Mouse (Mus musculus) left cerebral cortex, postnatal 14 days (tissue): ENCODE results near the gene Tbc1d21. TPM values are rescaled to one million over a fixed set of nuclear protein-coding genes. Genes with fewer than 3 reads are reported as not detected.

Experiments
- DNase-seq, 2 experiments: peaks; one replicate each; pipeline ENCODE4 v3.0.0; 2021 to 2022; ENCODE audit warnings: low spot score in 2 of 2, mixed read lengths in 1 of 2
- intact Hi-C: fragments of 180-260 bp; cut with DNase I; formaldehyde crosslinking; loops from one replicate; pipeline ENCODE4 v1.15.1; 2025
- long read RNA-seq, 2 experiments: library from polyadenylated mRNA; stranded (forward); transcript quantifications; one replicate each; pipeline ENCODE4 v2.0.0; 2021
- total RNA-seq, 2 experiments: library from RNA; stranded (reverse); gene quantifications; 2 replicates each; pipeline ENCODE4 v1.2.3; 2021

The Tbc1d21 gene
- total RNA-seq: not detected
- long read RNA-seq, experiment 1: 0 reads
- long read RNA-seq, experiment 2: 0 reads

GRCm38 (mm10) chr9:58370355-58370754 is at the start of gene Tbc1d21:
TSS of gene Tbc1d21 (minus strand) at chr9:58370455.
- no peak for DNase-seq
- intact Hi-C loops: no loop called here

DNA sequence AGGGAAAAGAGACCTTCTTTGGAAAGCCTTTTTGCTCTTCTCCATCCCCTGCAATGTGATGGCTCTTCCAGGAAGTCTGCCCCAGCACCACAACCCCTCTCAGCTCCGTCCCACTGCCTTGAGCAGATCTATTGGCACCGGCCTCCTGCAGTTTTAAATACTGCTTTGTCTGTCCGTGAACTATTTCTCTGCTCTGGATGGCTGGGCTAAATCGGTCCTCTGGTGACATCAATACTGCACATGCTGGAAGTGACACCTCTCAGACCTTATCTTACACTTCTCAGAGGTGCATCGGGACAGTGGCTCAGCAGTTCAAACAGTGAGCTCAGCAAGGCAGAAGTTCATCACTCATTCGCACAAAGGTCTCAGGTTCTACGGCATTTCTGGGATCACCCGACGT is 41.3 kb upstream of the Tbc1d21 start:
- no peak for DNase-seq
- intact Hi-C loops: no loop called here

GRCm38 (mm10) chr9:58410057-58410735 is 39.9 kb upstream of the Tbc1d21 start:
- DNase-seq: no peak

GRCm38 (mm10) chr9:58409247-58409646 is 39.0 kb upstream of the Tbc1d21 start:
- peak; percentile 13 to 16 for DNase-seq
- intact Hi-C loops: no loop called here

More at GRCm38 (mm10) chr9:58410057-58410735, 39.9 kb upstream of the Tbc1d21 start:
- intact Hi-C loops: no loop called here

GRCm38 (mm10) chr9:58404412-58404811 is 34.2 kb upstream of the Tbc1d21 start:
- intact Hi-C loops: no loop called here
- no peak for DNase-seq

DNA sequence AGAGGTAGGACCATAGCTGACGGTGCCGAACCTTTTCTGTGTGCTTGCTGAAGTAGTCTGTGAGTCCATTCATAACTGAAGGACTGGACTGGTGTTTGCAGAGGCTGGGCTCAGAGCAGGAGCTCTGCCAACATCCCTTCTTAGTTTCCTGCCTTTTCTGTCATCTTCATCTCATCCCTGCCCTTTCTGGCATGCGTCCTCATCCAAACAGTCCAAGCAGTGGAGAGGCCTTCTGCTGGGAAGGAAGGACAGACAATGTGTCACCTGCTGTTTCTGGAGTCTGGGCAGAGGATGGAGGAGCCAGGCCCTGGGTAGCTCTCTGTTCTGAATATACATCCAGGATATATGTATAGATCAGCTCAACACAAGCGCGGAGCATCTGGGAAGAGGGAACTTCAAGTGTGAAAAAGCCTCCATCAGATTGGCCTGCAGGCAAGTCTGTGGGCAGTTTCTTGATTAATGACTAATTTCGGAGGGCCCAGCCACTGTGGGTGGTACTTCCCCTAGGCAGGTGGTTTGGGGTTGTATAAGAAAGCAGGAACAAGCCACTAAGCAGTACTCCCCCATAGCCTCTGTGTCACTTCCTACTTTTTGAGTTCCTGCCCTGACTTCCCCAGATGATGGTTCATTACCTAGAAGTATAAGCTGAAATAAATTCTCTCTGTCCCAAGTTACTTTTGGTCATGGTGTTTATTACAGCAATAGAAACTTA is 31.3 kb upstream of the Tbc1d21 start:
- intact Hi-C loops: no loop called here
- no peak for DNase-seq

DNA sequence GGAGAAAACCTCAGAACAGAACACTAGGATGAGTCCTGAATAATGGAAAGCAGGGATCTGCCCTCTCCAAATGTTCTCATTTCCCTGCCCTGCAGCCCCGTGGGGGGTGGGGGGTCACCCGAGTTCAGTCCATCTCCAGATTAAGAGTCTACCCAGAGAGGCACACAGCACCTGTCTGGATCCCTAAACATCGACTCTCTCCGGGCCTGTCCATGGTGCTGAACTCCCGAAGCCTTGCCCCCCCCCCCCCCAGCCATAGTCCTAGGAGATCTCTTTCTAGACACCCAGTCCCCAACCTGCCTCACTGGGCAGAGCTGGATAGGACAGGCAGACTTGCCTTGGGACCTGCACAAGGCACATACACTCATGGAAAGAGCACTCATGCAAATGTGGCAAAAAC is 29.4 kb upstream of the Tbc1d21 start:
- no peak for DNase-seq
- intact Hi-C loops: no loop called here

DNA sequence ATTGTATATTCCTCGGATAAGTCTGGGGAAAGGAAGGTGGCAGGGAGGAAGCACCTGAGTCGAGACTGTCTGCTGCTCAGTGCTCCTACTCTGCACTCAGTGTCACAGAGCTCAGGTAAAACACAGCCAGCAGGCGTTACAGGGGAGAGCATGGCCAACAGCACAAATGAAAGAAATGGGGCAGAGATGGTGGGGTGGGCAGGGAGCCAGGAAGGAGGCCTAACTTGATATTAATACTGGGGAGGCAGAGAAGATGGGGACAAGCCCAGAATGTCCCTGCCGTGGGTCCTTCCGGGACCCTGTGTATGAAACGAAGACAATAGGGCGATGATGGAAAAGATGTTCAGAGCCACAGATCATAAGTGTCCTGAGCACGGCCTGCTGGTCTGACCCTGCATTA is 24.4 kb upstream of the Tbc1d21 start:
- intact Hi-C loops: no loop called here
- no peak for DNase-seq

DNA sequence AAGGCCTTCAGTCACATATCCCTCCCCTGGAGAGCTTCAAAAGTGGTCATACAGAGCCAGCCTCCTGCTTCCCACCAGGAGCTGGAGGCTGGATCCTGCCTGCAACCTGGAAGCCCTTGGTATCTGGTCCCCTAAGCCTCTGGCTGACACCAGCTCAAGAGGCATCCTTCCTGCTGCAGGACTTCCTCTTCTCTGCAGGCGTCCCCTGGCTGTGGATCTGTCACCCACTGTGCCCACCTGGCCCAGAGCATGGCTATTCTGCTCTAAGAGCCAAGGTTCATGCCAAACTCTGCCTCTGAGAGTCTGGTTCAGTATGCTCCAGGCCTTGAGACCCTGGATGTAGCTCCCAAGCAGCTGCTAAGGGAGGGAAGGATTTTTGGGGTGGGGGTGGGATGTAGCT is 23.6 kb upstream of the Tbc1d21 start:
- intact Hi-C loops: no loop called here
- no peak for DNase-seq

DNA sequence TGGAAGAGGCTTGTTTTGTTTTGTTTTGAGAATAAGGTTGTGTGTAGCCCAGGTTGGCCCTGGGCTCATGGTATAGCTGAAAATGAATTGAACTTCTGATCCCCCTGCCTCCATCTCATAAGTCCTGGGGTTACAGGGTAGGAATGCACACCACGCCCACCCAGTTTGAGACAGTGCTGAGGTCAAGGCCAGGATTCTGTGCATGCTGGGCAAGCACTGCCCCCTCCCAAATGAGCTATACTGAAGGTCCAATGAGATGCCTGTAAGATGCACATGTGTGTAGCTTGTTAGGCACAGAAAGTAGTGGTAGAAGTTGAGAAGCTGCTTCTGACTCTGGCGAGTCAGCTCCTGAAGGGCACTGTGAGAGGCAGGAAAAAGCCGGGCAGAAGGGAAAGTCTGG is 18.1 kb upstream of the Tbc1d21 start:
- DNase-seq: no peak

DNA sequence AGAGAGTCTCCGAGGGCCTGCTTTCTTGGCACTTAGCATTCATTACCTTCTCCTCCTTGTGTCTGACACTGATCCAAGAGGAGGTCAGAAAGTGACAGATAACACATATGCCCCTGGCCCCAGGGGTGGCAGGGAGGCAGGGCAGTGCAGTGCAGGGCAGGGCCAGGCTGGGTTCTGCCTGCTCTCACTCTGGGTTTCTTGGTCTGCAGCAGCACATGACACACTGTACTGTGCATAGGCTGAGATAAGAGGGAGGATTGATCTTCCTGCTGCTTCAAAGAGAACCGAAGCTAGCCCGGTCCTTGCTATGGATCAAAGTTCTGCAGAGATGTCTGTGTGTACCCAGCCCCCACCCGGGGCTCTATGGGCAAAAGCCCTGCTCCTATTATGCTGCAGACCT is 8.6 kb upstream of the Tbc1d21 start:
- intact Hi-C loops: no loop called here
- no peak for DNase-seq

More for the DNA sequence above, 18.1 kb upstream of the Tbc1d21 start:
- intact Hi-C loops: no loop called here

- peak; percentile 31 to 72 for DNase-seq
- intact Hi-C loops: no loop called here
These were observed 3.7 kb upstream of the Tbc1d21 start for GRCm38 (mm10) chr9:58373912-58374431.

DNA sequence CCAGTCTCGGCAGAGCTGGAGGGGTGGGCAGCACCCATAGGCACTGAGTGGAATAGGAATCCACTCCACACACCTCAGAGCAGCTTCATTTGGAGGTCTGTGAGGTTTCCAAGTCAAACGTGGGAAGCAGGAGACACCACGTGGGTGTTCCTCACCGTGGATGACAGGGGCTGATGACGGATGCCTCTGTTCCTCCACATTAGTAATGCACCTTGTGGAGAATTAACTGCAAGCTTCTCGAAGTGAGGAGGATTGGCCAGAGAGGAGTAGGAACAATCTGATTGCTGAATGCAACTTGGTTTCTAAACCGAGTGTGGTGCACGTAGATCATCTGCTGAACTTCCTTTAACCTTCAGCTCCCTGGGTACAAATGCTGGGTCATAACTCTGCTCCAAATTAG is 1.7 kb upstream of the Tbc1d21 start:
- intact Hi-C loops: no loop called here

GRCm38 (mm10) chr9:58369644-58370043 is 611 bp downstream of the Tbc1d21 start:
- intact Hi-C loops: loop anchor here (5.0 kb wide), 1 partner anchor 42 kb away; no protein-coding TSS in a partner anchor
- peak; percentile 25 to 47 for DNase-seq

More for the DNA sequence above, 1.7 kb upstream of the Tbc1d21 start:
- no peak for DNase-seq

GRCm38 (mm10) chr9:58364325-58364724 is 5.9 kb downstream of the Tbc1d21 start:
- peak in 1 of 2 experiments; percentile 22 for DNase-seq
- intact Hi-C loops: no loop called here

DNA sequence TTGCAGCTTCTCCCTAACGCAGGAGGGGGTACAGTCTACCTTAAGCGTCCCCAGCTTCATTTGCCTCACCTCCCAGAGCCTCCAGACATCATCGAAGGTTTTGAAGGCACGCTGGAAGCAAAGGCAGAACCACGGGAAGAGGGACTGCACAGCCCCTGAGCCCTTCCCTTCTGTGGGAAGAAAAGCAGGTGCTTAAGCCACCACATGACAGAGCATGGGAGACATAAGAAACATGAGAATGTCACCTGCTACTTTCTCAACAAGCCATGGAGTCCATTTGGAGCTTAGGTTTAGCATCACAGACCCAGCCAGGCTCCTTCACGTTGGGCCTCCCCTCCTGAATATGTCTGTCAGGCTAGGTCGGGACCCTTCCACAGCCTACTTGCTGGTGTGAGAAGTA is 8.3 kb downstream of the Tbc1d21 start:
- DNase-seq: no peak
- intact Hi-C loops: no loop called here

- no peak for DNase-seq
- intact Hi-C loops: no loop called here
These were observed 8.9 kb downstream of the Tbc1d21 start for GRCm38 (mm10) chr9:58361373-58361772.

DNA sequence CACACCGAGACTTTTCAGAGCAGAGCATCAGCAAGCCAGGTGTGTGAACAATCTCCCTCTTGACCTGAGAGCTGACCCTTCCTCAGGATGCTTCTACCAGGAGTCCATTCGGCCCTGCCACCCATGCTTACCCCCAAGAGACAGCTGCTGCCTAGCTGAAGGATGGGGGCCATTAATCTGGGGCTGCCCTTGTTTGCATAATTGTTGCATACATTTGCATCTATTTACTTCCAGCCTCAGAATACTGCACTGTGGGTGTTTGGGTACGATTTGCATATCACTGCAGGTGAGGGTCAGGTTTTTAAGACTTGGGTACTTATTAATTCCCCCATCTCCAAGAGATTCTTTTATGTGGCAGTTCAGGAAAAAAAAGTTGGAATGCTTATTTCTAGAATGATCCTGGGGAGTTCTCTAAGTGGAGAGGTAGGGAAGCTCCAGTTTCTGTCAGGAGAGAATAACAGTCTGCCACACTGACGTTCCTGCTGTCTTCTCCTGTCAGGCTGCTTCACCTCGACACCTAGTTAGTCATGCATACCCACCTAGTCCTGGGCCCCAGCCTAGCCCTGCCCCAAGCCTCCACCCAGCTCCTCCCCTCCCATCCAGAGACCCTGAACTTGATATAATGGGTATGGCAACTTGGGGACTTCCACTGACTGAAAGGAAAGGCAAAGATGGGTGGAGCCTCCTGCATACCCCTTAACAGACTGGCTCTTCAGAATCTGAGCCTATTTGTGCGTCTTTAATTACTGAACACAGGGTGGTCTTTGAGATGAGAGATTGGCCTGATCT is 14.8 kb downstream of the Tbc1d21 start:
- no peak for DNase-seq
- intact Hi-C loops: no loop called here

- intact Hi-C loops: no loop called here
- no peak for DNase-seq
These were observed 15.6 kb downstream of the Tbc1d21 start for GRCm38 (mm10) chr9:58354701-58355100.

GRCm38 (mm10) chr9:58353224-58353623 is 17.0 kb downstream of the Tbc1d21 start:
- intact Hi-C loops: no loop called here
- no peak for DNase-seq
